Mouse (Mus musculus) brain, embryonic 14.5 days (tissue): ENCODE data around the gene Xrcc4.

Experiments
- CTCF ChIP-seq: fragments of 200-500 bp; IDR thresholded peaks from 2 replicates; pipeline ENCODE4 v1.5.1; 2012; ENCODE audit warnings: inconsistent platforms, mild to moderate bottlenecking, moderate library complexity, borderline replicate concordance; ENCODE audit not compliant: insufficient read depth, insufficient read length; ENCODE audit errors: extremely low read depth
- POLR2A ChIP-seq: fragments of 200-500 bp; IDR thresholded peaks from 2 replicates; pipeline ENCODE4 v1.6.1; 2012; ENCODE audit warnings: mild to moderate bottlenecking, inconsistent platforms, borderline replicate concordance; ENCODE audit not compliant: poor library complexity, insufficient read depth, insufficient read length, severe bottlenecking; ENCODE audit errors: extremely low read depth

GRCm38 (mm10) chr13:90051735-90052134 is 37.7 kb downstream of the Xrcc4 start:
- TF ChIP-seq POLR2A (no peak), CTCF (no peak)
